Mouse (Mus musculus): ENCODE data around the gene Fam131c. TPM values are rescaled to one million over a fixed set of nuclear protein-coding genes. Genes with fewer than 3 reads are reported as not detected.

Fam131c gene
- polyA plus RNA-seq (2017; shearing (Covaris generic)), result not detected

DNA sequence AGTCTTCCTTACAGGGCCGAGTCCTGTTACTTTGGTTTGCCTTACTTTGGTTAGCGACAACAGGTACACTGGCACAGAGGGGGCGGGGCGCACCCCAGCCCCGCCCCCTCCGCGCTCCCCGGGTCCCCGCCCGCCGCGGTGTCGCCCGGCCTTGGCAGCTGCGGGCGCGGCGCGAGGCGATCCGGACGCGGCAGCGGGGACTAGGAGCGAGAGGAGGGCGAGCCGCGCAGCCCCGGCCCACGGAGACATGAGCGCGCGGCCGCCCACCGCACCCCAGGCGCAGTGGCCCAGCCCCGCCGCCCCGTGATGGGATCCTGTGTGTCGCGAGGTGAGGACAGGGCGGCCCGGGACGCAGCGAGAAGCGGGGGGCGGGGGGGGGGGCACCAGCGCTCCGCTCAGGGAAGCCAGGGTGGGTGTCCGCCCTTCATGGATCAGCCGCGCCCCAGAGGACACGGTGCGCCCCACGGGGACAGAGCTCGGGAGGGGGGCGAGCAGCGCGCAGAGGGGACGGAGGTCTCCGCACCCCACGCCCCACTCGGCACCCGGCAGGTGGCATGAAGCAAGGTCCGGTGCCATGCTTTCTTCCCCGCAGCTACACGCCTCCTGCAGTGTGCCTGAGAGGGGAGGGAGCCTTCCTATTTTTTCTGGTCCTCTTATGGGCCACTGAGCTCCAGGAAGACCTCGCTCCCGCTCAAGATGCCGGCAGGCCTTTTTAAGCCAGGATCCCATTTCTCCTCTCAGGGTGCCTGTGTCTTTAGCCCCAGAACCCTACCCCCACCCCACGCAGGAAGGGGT is at the start of gene Fam131c:
TSS of gene Fam131c (plus strand) at position 224 of the 795 bp plus-strand sequence.

DNA sequence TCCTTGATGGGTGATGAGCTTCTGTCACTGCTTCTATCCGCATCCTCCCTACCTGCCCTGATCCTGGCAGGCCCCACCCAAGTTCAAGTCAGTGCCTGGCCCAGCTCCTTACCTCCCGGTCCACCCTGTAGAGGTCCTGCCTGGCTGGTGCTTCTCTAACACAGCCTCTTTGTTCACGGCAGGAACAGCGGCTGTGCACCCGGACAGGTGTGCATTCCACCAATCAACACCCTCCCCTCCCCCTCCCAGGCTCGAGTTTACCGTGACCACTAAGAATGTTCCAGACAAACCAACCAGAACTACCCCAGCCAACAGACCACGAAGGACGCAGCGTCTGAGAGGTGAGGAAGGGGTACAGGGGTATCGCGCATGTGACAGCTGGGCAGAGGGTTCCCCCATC is 30.5 kb downstream of the Fam131c start, which contains the start of gene Clcnka:
TSS of gene Clcnka (minus strand) at position 180 of the 400 bp plus-strand sequence.

GRCm38 (mm10) chr4:141415924-141416323 is 47.9 kb downstream of the Fam131c start, which contains the start of gene Clcnkb:
TSS of gene Clcnkb (minus strand) at chr4:141416014.

DNA sequence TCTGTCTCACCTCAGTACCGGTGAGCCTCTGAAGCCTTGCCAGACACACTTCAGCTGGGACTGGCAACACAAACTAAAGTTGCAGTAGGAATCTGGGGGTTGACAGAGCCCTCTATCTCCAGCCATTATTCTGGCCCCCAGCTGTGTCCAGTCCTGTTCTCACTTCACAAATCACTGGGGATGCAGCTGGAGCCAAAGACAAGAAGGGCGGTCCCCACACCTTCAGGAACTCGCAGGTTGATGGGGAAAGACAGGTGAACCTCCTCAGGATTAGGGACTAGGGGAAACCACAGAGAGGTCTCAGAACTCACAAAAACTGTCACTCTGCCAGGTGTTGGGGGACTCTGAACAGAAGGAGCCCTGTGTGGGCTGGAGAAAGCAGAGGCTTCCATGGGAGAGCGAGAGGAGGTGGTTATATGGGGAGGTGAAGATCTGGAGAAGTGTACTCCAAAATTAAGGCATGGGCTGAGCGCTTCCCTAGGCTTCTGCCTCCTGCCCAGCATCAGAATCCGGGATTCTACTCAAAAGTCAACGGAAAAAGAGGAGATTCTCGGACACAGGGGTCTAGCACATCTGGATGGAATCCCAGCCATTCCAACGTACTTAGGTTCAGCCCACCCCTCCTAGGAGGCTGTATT is 52.3 kb downstream of the Fam131c start, which contains the start of gene Hspb7:
TSS of gene Hspb7 (plus strand) at position 588 of the 638 bp plus-strand sequence.

Other genes starting within 250 kb of the Fam131c start
- 69.7 TPM for gene Szrd1, start 228.4 kb upstream of the Fam131c start, polyA plus RNA-seq (2017; shearing (Covaris generic))
- gene Fbxo42, start 220.3 kb upstream of the Fam131c start, polyA plus RNA-seq (2017; shearing (Covaris generic)), result 31.4 TPM
- 4.6 TPM for gene Rsg1, start 154.3 kb upstream of the Fam131c start, polyA plus RNA-seq (2017; shearing (Covaris generic))
- not detected for gene Arhgef19, start 128.7 kb upstream of the Fam131c start, polyA plus RNA-seq (2017; shearing (Covaris generic))
- gene Epha2, start 67.0 kb upstream of the Fam131c start, polyA plus RNA-seq (2017; shearing (Covaris generic)), result not detected
- gene Clcnka, start 30.5 kb downstream of the Fam131c start, polyA plus RNA-seq (2017; shearing (Covaris generic)), result not detected
- not detected for gene Clcnkb, start 47.8 kb downstream of the Fam131c start, polyA plus RNA-seq (2017; shearing (Covaris generic))
- not detected for gene Hspb7, start 52.6 kb downstream of the Fam131c start, polyA plus RNA-seq (2017; shearing (Covaris generic))
- not detected for gene Srarp, start 67.9 kb downstream of the Fam131c start, polyA plus RNA-seq (2017; shearing (Covaris generic))
- 47.7 TPM for gene Zbtb17, start 76.4 kb downstream of the Fam131c start, polyA plus RNA-seq (2017; shearing (Covaris generic))
- gene Spen, start 170.4 kb downstream of the Fam131c start, polyA plus RNA-seq (2017; shearing (Covaris generic)), result 32.1 TPM
- gene Fblim1, start 237.9 kb downstream of the Fam131c start, polyA plus RNA-seq (2017; shearing (Covaris generic)), result not detected